Mouse (Mus musculus): Measurements from ENCODE around the gene Srek1ip1. TPM values are rescaled to one million over a fixed set of nuclear protein-coding genes. Genes with fewer than 3 reads are reported as not detected.
A peak's percentile ranks its signal among the peaks of the same experiment; 100 is the strongest.

Gene Srek1ip1
- polyA plus RNA-seq, 1 experiment from 2014 or later: 14.2 TPM

GRCm38 (mm10) chr13:104816635-104817571 is 24.6 kb downstream of the Srek1ip1 start, which contains the start of gene Cwc27:
Cwc27 (minus strand) TSS chr13:104817142.
- peak within 1 kb of the TSS; percentile 98 for H3K27ac ChIP-seq
- 1% methylated on average over 50 of the region's 50 CpGs for WGBS
- H3K4me3 ChIP-seq: peak within 1 kb of the TSS; percentile 71
- H3K27me3 ChIP-seq (ENCODE audit: insufficient read depth, poor library complexity, severe bottlenecking): no peaks in the 10 kb centered on the region
- H3K36me3 ChIP-seq: 0 out of 2 replicates have a peak, but pooled peaks cover 3% of the 10 kb centered on the region
- DNase-seq (ENCODE audit: low spot score): peak; percentile 83
- H3K4me1 ChIP-seq (replicated peaks): peaks cover 26% of the 10 kb centered on the region
- H3K9me3 ChIP-seq: no peaks in the 10 kb centered on the region

GRCm38 (mm10) chr13:104817696-104818095 is 25.4 kb downstream of the Srek1ip1 start:
- peak overlapping the region; percentile 71 for H3K4me3 ChIP-seq
- 58% methylated on average over 12 of the region's 12 CpGs for WGBS
- H3K9me3 ChIP-seq: no peaks in the 10 kb centered on the region
- H3K4me1 ChIP-seq (replicated peaks): peaks cover 34% of the 10 kb centered on the region
- H3K36me3 ChIP-seq: 0 out of 2 replicates have a peak, but pooled peaks cover 3% of the 10 kb centered on the region
- H3K27me3 ChIP-seq (ENCODE audit: insufficient read depth, poor library complexity, severe bottlenecking): no peaks in the 10 kb centered on the region
- DNase-seq (ENCODE audit: low spot score): no peak
- peak overlapping the region; percentile 98 for H3K27ac ChIP-seq

- H3K4me3 ChIP-seq: no peak overlapping the region
- DNase-seq (ENCODE audit: low spot score): no peak
- H3K9me3 ChIP-seq: no peaks in the 10 kb centered on the region
- H3K4me1 ChIP-seq (replicated peaks): peaks cover 27% of the 10 kb centered on the region
- H3K36me3 ChIP-seq: peaks cover 9% of the 10 kb centered on the region; the same call in 1 of the 2 replicates
- no peaks in the 10 kb centered on the region for H3K27me3 ChIP-seq (ENCODE audit: insufficient read depth, poor library complexity, severe bottlenecking)
- no peak overlapping the region for H3K27ac ChIP-seq
Observed at GRCm38 (mm10) chr13:104821192-104821591, 28.9 kb downstream of the Srek1ip1 start.

- peaks cover under 1% of the 10 kb centered on the region; the same call in 1 of the 2 replicates for H3K9me3 ChIP-seq
- H3K4me3 ChIP-seq: no peak overlapping the region
- 89% methylated on average over 1 of the region's 1 CpGs for WGBS
- H3K36me3 ChIP-seq: peaks cover 10% of the 10 kb centered on the region
- no peak for DNase-seq (ENCODE audit: low spot score)
- no peaks in the 10 kb centered on the region for H3K27me3 ChIP-seq (ENCODE audit: insufficient read depth, poor library complexity, severe bottlenecking)
- peaks cover 24% of the 10 kb centered on the region for H3K4me1 ChIP-seq (replicated peaks)
- no peak overlapping the region for H3K27ac ChIP-seq
Observed at GRCm38 (mm10) chr13:104821908-104822307, 29.6 kb downstream of the Srek1ip1 start.

GRCm38 (mm10) chr13:104822411-104822838 is 30.1 kb downstream of the Srek1ip1 start:
- Histone ChIP-seq H3K27me3 (ENCODE audit: insufficient read depth, poor library complexity, severe bottlenecking) (no peaks in the 10 kb centered on the region), H3K27ac (peak overlapping the region; percentile 59; the same call in 1 of the 2 replicates), H3K9me3 (peaks cover 4% of the 10 kb centered on the region; the same call in 1 of the 2 replicates), H3K4me3 (peak overlapping the region; percentile 24; the same call in 1 of the 2 replicates), H3K36me3 (peaks cover 15% of the 10 kb centered on the region), H3K4me1 (replicated peaks) (peaks cover 24% of the 10 kb centered on the region)
- WGBS: 32% methylated on average over 8 of the region's 8 CpGs
- peak; percentile 42 for DNase-seq (ENCODE audit: low spot score)

- no peak for DNase-seq (ENCODE audit: low spot score)
- Histone ChIP-seq H3K27me3 (ENCODE audit: insufficient read depth, poor library complexity, severe bottlenecking) (no peaks in the 10 kb centered on the region), H3K27ac (no peak overlapping the region), H3K4me3 (no peak overlapping the region), H3K9me3 (peaks cover 10% of the 10 kb centered on the region; the same call in 1 of the 2 replicates), H3K36me3 (peaks cover 43% of the 10 kb centered on the region), H3K4me1 (replicated peaks) (peaks cover 13% of the 10 kb centered on the region)
- 82% methylated on average over 2 of the region's 2 CpGs for WGBS
Observed at GRCm38 (mm10) chr13:104825470-104825869, 33.2 kb downstream of the Srek1ip1 start.

GRCm38 (mm10) chr13:104832811-104833210 is 40.5 kb downstream of the Srek1ip1 start:
- H3K9me3 ChIP-seq: peaks cover 2% of the 10 kb centered on the region; the same call in 1 of the 2 replicates
- H3K4me3 ChIP-seq: no peak overlapping the region
- peaks cover 89% of the 10 kb centered on the region for H3K36me3 ChIP-seq
- 89% methylated on average over 13 of the region's 13 CpGs for WGBS
- H3K4me1 ChIP-seq (replicated peaks): no peaks in the 10 kb centered on the region
- no peak for DNase-seq (ENCODE audit: low spot score)
- H3K27ac ChIP-seq: no peak overlapping the region
- no peaks in the 10 kb centered on the region for H3K27me3 ChIP-seq (ENCODE audit: insufficient read depth, poor library complexity, severe bottlenecking)

GRCm38 (mm10) chr13:104837628-104838027 is 45.3 kb downstream of the Srek1ip1 start:
- H3K4me3 ChIP-seq: no peak overlapping the region
- no peaks in the 10 kb centered on the region for H3K27me3 ChIP-seq (ENCODE audit: insufficient read depth, poor library complexity, severe bottlenecking)
- H3K27ac ChIP-seq: no peak overlapping the region
- no peaks in the 10 kb centered on the region for H3K9me3 ChIP-seq
- H3K36me3 ChIP-seq: peaks cover 56% of the 10 kb centered on the region
- no peaks in the 10 kb centered on the region for H3K4me1 ChIP-seq (replicated peaks)
- no peak for DNase-seq (ENCODE audit: low spot score)
- 87% methylated on average over 7 of the region's 7 CpGs for WGBS

- H3K9me3 ChIP-seq: no peaks in the 10 kb centered on the region
- no peaks in the 10 kb centered on the region for H3K4me1 ChIP-seq (replicated peaks)
- no peaks in the 10 kb centered on the region for H3K27me3 ChIP-seq (ENCODE audit: insufficient read depth, poor library complexity, severe bottlenecking)
- no peak overlapping the region for H3K4me3 ChIP-seq
- no peak overlapping the region for H3K27ac ChIP-seq
- peaks cover 19% of the 10 kb centered on the region for H3K36me3 ChIP-seq
- no peak for DNase-seq (ENCODE audit: low spot score)
- WGBS: 83% methylated on average over 4 of the region's 4 CpGs
Observed at GRCm38 (mm10) chr13:104841937-104842336, 49.7 kb downstream of the Srek1ip1 start.

GRCm38 (mm10) chr13:104843295-104844089 is 51.2 kb downstream of the Srek1ip1 start:
- H3K27me3 ChIP-seq (ENCODE audit: insufficient read depth, poor library complexity, severe bottlenecking): no peaks in the 10 kb centered on the region
- no peak overlapping the region for H3K4me3 ChIP-seq
- no peak for DNase-seq (ENCODE audit: low spot score)
- H3K36me3 ChIP-seq: peaks cover 4% of the 10 kb centered on the region
- 83% methylated on average over 13 of the region's 13 CpGs for WGBS
- no peak overlapping the region for H3K27ac ChIP-seq
- no peaks in the 10 kb centered on the region for H3K9me3 ChIP-seq
- no peaks in the 10 kb centered on the region for H3K4me1 ChIP-seq (replicated peaks)

GRCm38 (mm10) chr13:104853645-104854044 is 61.4 kb downstream of the Srek1ip1 start:
- Histone ChIP-seq H3K4me3 (no peak overlapping the region), H3K4me1 (replicated peaks) (no peaks in the 10 kb centered on the region), H3K36me3 (no peaks in the 10 kb centered on the region), H3K27ac (no peak overlapping the region), H3K9me3 (no peaks in the 10 kb centered on the region), H3K27me3 (ENCODE audit: insufficient read depth, poor library complexity, severe bottlenecking) (no peaks in the 10 kb centered on the region)
- no peak for DNase-seq (ENCODE audit: low spot score)
- 90% methylated on average over 2 of the region's 2 CpGs for WGBS

- peak; percentile 55 for DNase-seq (ENCODE audit: low spot score)
- H3K4me3 ChIP-seq: peak within 1 kb of the TSS; percentile 60
- peaks cover 10% of the 10 kb centered on the region for H3K4me1 ChIP-seq (replicated peaks)
- H3K36me3 ChIP-seq: no peaks in the 10 kb centered on the region
- peak within 1 kb of the TSS; percentile 76 for H3K27ac ChIP-seq
- peaks cover 37% of the 10 kb centered on the region for H3K27me3 ChIP-seq (ENCODE audit: insufficient read depth, poor library complexity, severe bottlenecking)
- 5% methylated on average over 38 of the region's 38 CpGs for WGBS
- no peaks in the 10 kb centered on the region for H3K9me3 ChIP-seq
Observed at GRCm38 (mm10) chr13:104863127-104863979, 71.1 kb downstream of the Srek1ip1 start, which contains the start of gene Shisal2b. Shisal2b (minus strand) TSS chr13:104863893.

Measured in hindbrain, embryonic 10.5 days (tissue).